Mouse (Mus musculus) limb, embryonic 15.5 days (tissue): ENCODE measurements around the gene Nfatc3. TPM values are rescaled to one million over a fixed set of nuclear protein-coding genes. Genes with fewer than 3 reads are reported as not detected.
A peak's percentile ranks its signal among the peaks of the same experiment; 100 is the strongest.

ENCODE experiments used
- ATAC-seq: fragments of 200-750 bp; cut with Nextera tagmentation; 2 replicates; pipeline ENCODE4 v1.8.0; 2017; ENCODE audit warnings: low read depth, moderate TSS enrichment; ENCODE audit not compliant: insufficient number of reproducible peaks, low FRiP score, low TSS enrichment
- H3K27ac ChIP-seq: fragments of 300-500 bp; sonication (generic); 2 replicates; pipeline ENCODE4 v1.5.1; 2015; ENCODE audit warnings: moderate library complexity, mild to moderate bottlenecking, inconsistent platforms
- H3K27me3 ChIP-seq: fragments of 300-500 bp; sonication (generic); 2 replicates; pipeline ENCODE4 v1.6.1; 2015; ENCODE audit warnings: inconsistent platforms
- H3K36me3 ChIP-seq: fragments of 300-500 bp; sonication (generic); 2 replicates; pipeline ENCODE4 v1.6.1; 2015; ENCODE audit warnings: inconsistent platforms
- H3K4me1 ChIP-seq: fragments of 300-500 bp; sonication (generic); 2 replicates; pipeline ENCODE4 v1.6.1; 2015; ENCODE audit warnings: inconsistent platforms
- H3K4me2 ChIP-seq: fragments of 300-500 bp; sonication (generic); 2 replicates; pipeline ENCODE4 v1.6.1; 2015; ENCODE audit warnings: mild to moderate bottlenecking, inconsistent platforms
- H3K4me3 ChIP-seq: fragments of 300-500 bp; sonication (generic); 2 replicates; pipeline ENCODE4 v1.5.1; 2015; ENCODE audit warnings: mild to moderate bottlenecking, inconsistent platforms
- H3K9ac ChIP-seq: fragments of 300-500 bp; sonication (generic); 2 replicates; pipeline ENCODE4 v1.6.1; 2015; ENCODE audit warnings: inconsistent platforms
- H3K9me3 ChIP-seq: fragments of 300-500 bp; sonication (generic); 2 replicates; pipeline ENCODE4 v1.6.1; 2016; ENCODE audit warnings: inconsistent platforms
- WGBS: fragments of 180-500 bp; shearing (Covaris S2); methylation state at CpG from one replicate; pipeline ENCODE4 v1.1.7; 2015; 5-methylcytosine and 5-hydroxymethylcytosine counted together
- polyA plus RNA-seq: library from polyadenylated mRNA; unstranded; fragments of >200 nt; fragmentation: Nextera tagmentation; extraction: Ambion mirVana; gene quantifications from 2 replicates; pipeline ENCODE4 v1.2.1, GENCODE M21; 2015

Gene Nfatc3
- polyA plus RNA-seq, 1 experiment from 2014 or later = 6.9 TPM

DNA sequence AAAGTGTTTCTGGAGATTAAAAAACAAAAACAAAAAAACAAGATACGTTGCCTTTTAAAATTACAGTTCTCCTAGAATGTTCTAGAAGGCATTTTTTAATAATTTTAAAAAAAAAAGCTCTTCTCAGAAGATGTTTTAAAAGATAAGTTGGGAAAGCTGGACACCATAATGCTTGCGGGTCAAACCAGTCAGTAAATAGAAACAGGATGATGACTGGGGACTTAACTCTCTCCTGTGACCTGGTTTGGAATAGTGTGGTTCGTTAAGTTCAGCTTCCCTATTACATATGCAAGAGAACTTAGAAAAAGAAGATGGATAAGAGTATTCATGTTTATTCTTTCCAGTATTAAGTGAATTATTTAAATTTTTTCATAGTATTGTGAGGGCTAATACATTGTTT, 1.9 kb downstream of the Nfatc3 start:
- no peak for ATAC-seq
- Histone ChIP-seq H3K4me1 (peaks cover 21% of the 10 kb centered on the region), H3K9me3 (no peaks in the 10 kb centered on the region), H3K27me3 (no peaks in the 10 kb centered on the region), H3K4me3 (peak overlapping the region; percentile 92), H3K27ac (peak overlapping the region; percentile 96; the same call in 1 of the 2 replicates), H3K4me2 (peak overlapping the region; percentile 47), H3K36me3 (no peaks in the 10 kb centered on the region), H3K9ac (peak overlapping the region; percentile 90; the same call in 1 of the 2 replicates)
- WGBS = 4% methylated on average over 3 of the region's 3 CpGs

DNA sequence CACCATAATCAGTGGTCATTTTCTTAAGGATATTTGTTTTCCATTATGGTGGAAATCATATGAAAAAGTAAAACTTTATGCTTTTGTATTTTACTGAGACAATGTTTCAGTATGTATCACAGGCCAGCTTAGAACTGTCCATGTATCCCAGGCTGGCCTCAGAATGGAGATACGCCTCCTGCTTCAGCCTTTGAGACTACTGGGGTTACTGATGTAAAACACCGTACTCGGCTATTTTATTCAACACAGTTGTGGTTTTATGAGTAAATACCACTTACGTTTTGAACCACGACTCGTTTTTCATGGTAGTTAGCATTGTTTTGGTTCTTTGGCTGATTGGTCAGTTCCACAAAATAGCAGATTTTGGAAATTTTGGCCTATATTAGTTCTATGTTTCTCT, 3.0 kb downstream of the Nfatc3 start:
- WGBS = 60% methylated on average over 6 of the region's 6 CpGs
- no peak overlapping the region for H3K4me3 ChIP-seq

GRCm38 (mm10) chr8:106063046-106063445, 4.4 kb downstream of the Nfatc3 start:
- H3K9ac ChIP-seq = no peak overlapping the region
- no peaks in the 10 kb centered on the region for H3K36me3 ChIP-seq
- peaks cover 18% of the 10 kb centered on the region for H3K4me1 ChIP-seq
- H3K4me2 ChIP-seq = no peak overlapping the region
- no peak overlapping the region for H3K27ac ChIP-seq
- H3K27me3 ChIP-seq = no peaks in the 10 kb centered on the region
- no peaks in the 10 kb centered on the region for H3K9me3 ChIP-seq
- 96% methylated on average over 7 of the region's 7 CpGs for WGBS
- no peak for ATAC-seq
- H3K4me3 ChIP-seq = no peak overlapping the region

More for the DNA sequence above, 3.0 kb downstream of the Nfatc3 start:
- H3K9ac ChIP-seq = no peak overlapping the region
- no peak overlapping the region for H3K27ac ChIP-seq
- no peak for ATAC-seq
- H3K36me3 ChIP-seq = no peaks in the 10 kb centered on the region
- H3K9me3 ChIP-seq = no peaks in the 10 kb centered on the region
- no peaks in the 10 kb centered on the region for H3K27me3 ChIP-seq
- peaks cover 21% of the 10 kb centered on the region for H3K4me1 ChIP-seq
- H3K4me2 ChIP-seq = no peak overlapping the region

GRCm38 (mm10) chr8:106066721-106067120, 8.1 kb downstream of the Nfatc3 start:
- H3K27ac ChIP-seq = no peak overlapping the region
- 85% methylated on average over 2 of the region's 2 CpGs for WGBS

GRCm38 (mm10) chr8:106069565-106069964, 10.9 kb downstream of the Nfatc3 start:
- Histone ChIP-seq H3K9ac (no peak overlapping the region), H3K4me3 (no peak overlapping the region), H3K27me3 (no peaks in the 10 kb centered on the region), H3K27ac (no peak overlapping the region), H3K36me3 (no peaks in the 10 kb centered on the region), H3K4me1 (no peaks in the 10 kb centered on the region), H3K4me2 (no peak overlapping the region), H3K9me3 (no peaks in the 10 kb centered on the region)
- ATAC-seq = no peak
- 30% methylated on average over 1 of the region's 1 CpGs for WGBS

More at GRCm38 (mm10) chr8:106066721-106067120, 8.1 kb downstream of the Nfatc3 start:
- no peak overlapping the region for H3K9ac ChIP-seq
- peaks cover 5% of the 10 kb centered on the region for H3K4me1 ChIP-seq
- no peaks in the 10 kb centered on the region for H3K27me3 ChIP-seq
- no peak overlapping the region for H3K4me2 ChIP-seq
- no peaks in the 10 kb centered on the region for H3K9me3 ChIP-seq
- ATAC-seq = no peak
- no peak overlapping the region for H3K4me3 ChIP-seq
- no peaks in the 10 kb centered on the region for H3K36me3 ChIP-seq

DNA sequence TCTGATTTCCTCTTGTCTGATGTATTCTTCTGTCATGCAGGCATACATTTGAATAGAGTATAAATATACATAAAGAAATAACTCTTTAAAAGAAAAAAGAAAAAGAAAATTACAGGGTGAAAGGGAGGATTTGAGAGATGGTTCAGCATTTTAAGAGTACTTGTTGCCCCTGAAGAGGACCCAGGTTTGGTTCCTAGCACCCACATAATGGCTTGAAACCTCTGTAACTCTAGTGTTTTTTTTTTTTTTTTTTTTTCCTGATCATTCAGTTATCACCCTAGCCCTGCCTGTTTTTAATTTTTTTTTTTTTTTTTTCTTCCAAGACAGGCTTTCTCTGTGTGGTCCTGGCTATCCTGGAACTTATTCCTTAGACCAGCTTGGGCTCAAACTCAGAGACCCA, 13.5 kb downstream of the Nfatc3 start:
- no peak overlapping the region for H3K4me2 ChIP-seq
- H3K4me1 ChIP-seq = no peaks in the 10 kb centered on the region
- H3K27me3 ChIP-seq = no peaks in the 10 kb centered on the region
- ATAC-seq = no peak
- no peak overlapping the region for H3K4me3 ChIP-seq
- no peaks in the 10 kb centered on the region for H3K9me3 ChIP-seq
- H3K9ac ChIP-seq = no peak overlapping the region
- no peak overlapping the region for H3K27ac ChIP-seq
- H3K36me3 ChIP-seq = no peaks in the 10 kb centered on the region

GRCm38 (mm10) chr8:106074236-106074635, 15.6 kb downstream of the Nfatc3 start:
- no peak for ATAC-seq
- Histone ChIP-seq H3K4me1 (no peaks in the 10 kb centered on the region), H3K9me3 (no peaks in the 10 kb centered on the region), H3K4me3 (no peak overlapping the region), H3K9ac (no peak overlapping the region), H3K27ac (no peak overlapping the region), H3K36me3 (peaks cover 6% of the 10 kb centered on the region), H3K4me2 (no peak overlapping the region), H3K27me3 (no peaks in the 10 kb centered on the region)

DNA sequence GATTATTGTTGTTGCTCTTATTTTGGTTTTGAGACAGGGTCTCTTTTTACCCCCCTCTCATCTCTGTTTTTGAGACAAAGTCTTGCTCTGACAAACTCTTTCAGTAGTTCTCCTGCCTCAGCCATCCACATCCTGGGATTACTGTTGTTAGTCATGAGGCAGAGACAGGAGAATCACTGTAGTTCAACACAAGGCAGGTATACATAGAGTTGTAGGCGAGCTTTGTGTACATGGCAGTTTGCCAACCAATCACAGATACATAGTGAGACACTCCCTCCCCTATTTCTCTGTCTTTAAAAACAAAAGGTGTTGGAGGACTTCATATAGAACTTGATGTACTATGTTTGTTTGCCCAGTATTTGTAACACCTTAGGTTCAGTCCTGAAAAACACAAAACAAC, 16.0 kb downstream of the Nfatc3 start:
- ATAC-seq = no peak
- Histone ChIP-seq H3K27me3 (no peaks in the 10 kb centered on the region), H3K9ac (no peak overlapping the region), H3K9me3 (no peaks in the 10 kb centered on the region), H3K27ac (no peak overlapping the region), H3K4me3 (no peak overlapping the region), H3K4me2 (no peak overlapping the region), H3K4me1 (no peaks in the 10 kb centered on the region), H3K36me3 (peaks cover 10% of the 10 kb centered on the region)
- 75% methylated on average over 1 of the region's 1 CpGs for WGBS

- Histone ChIP-seq H3K4me3 (no peak overlapping the region), H3K4me2 (no peak overlapping the region), H3K36me3 (peaks cover 10% of the 10 kb centered on the region), H3K9me3 (no peaks in the 10 kb centered on the region), H3K9ac (no peak overlapping the region), H3K27me3 (no peaks in the 10 kb centered on the region), H3K27ac (no peak overlapping the region), H3K4me1 (no peaks in the 10 kb centered on the region)
- ATAC-seq = no peak
- WGBS = 76% methylated on average over 9 of the region's 9 CpGs
Observed at GRCm38 (mm10) chr8:106075161-106075862, 16.7 kb downstream of the Nfatc3 start.

DNA sequence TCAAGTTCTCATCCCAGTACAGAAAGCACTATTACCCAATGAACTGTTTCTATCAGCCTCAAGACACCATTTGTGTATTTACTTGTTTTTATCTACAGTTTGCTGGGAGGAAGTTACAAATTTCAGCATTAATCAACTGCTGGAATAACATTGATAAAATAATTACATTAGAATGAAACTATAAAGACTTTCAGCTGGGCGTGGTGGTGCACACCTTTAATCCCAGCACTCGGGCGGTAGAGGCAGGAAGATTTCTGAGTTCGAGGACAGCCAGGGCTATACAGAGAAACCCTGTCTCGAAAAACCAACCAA, 17.2 kb downstream of the Nfatc3 start:
- no peak overlapping the region for H3K4me2 ChIP-seq
- H3K9ac ChIP-seq = no peak overlapping the region
- no peaks in the 10 kb centered on the region for H3K4me1 ChIP-seq
- H3K36me3 ChIP-seq = peaks cover 15% of the 10 kb centered on the region
- H3K27ac ChIP-seq = no peak overlapping the region
- WGBS = 96% methylated on average over 5 of the region's 5 CpGs
- H3K27me3 ChIP-seq = no peaks in the 10 kb centered on the region
- ATAC-seq = no peak
- H3K4me3 ChIP-seq = no peak overlapping the region
- H3K9me3 ChIP-seq = no peaks in the 10 kb centered on the region

DNA sequence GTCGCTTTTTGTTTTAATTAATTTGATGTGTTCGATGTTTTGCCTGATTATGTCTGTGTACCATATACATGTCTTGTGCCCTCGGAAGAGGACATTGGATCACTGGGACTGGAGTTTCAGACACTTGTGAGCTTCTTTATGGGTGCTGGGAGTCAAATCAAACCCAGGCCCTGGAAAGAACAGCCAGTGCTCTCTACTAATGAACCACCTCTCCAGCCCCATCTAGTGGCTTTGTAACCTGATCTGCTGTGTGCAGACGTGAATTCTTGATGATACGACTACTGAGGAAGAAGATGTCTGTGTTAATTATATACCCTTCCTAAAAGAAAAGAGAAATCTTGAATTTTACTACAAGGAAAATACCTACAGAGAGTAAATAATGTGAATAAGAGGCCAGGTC, 18.0 kb downstream of the Nfatc3 start:
- Histone ChIP-seq H3K36me3 (peaks cover 20% of the 10 kb centered on the region), H3K4me3 (no peak overlapping the region), H3K27me3 (no peaks in the 10 kb centered on the region), H3K27ac (no peak overlapping the region), H3K9ac (no peak overlapping the region), H3K4me1 (no peaks in the 10 kb centered on the region), H3K4me2 (no peak overlapping the region), H3K9me3 (no peaks in the 10 kb centered on the region)
- no peak for ATAC-seq
- WGBS = 66% methylated on average over 5 of the region's 5 CpGs

- H3K9me3 ChIP-seq = no peaks in the 10 kb centered on the region
Observed at GRCm38 (mm10) chr8:106077452-106078067, 18.9 kb downstream of the Nfatc3 start.

More at GRCm38 (mm10) chr8:106077452-106078067, 18.9 kb downstream of the Nfatc3 start:
- Histone ChIP-seq H3K4me1 (no peaks in the 10 kb centered on the region), H3K4me2 (no peak overlapping the region), H3K9ac (no peak overlapping the region), H3K4me3 (no peak overlapping the region), H3K27me3 (no peaks in the 10 kb centered on the region), H3K36me3 (peaks cover 22% of the 10 kb centered on the region), H3K27ac (no peak overlapping the region)
- WGBS = 88% methylated on average over 1 of the region's 1 CpGs
- ATAC-seq = no peak
